Mouse (Mus musculus) erythroblast, adult 5-6 weeks (primary cell): ENCODE measurements around the gene Sgk2. TPM values are rescaled to one million over a fixed set of nuclear protein-coding genes. Genes with fewer than 3 reads are reported as not detected.
A peak's percentile ranks its signal among the peaks of the same experiment; 100 is the strongest.

Experiments used
- ATAC-seq: replicated peaks from 2 replicates; pipeline ENCODE4 v1.8.0; 2016; ENCODE audit warnings: moderate number of reproducible peaks, mild to moderate bottlenecking, moderate TSS enrichment, inconsistent platforms; ENCODE audit not compliant: poor library complexity, low FRiP score, severe bottlenecking
- total RNA-seq, 2 experiments: library from RNA; stranded (forward) in 1 of 2; stranded (reverse) in 1 of 2; fragments of 150-400 nt in 1 of 2; fragments of 200-764, 138-1000 nt in 1 of 2; gene quantifications; 2 replicates each; pipeline versions ENCODE4 v1.2.3 to v1.2.4; 2015 to 2017; ENCODE audit warnings: low replicate concordance in 2 of 2

The Sgk2 gene
- total RNA-seq, 2 experiments from 2014 or later = not detected

- ATAC-seq = no peak
Observed at GRCm38 (mm10) chr2:162988235-162988634, 1.1 kb downstream of the Sgk2 start.

GRCm38 (mm10) chr2:162991394-162992083 is 4.4 kb downstream of the Sgk2 start:
- ATAC-seq = no peak

- ATAC-seq = no peak
Observed at GRCm38 (mm10) chr2:162992084-162992437, 4.9 kb downstream of the Sgk2 start.

- no peak for ATAC-seq
Observed at GRCm38 (mm10) chr2:162993881-162994616, 6.9 kb downstream of the Sgk2 start.

- ATAC-seq = peak; percentile 66; the same call in 1 of the 2 replicates
Observed at GRCm38 (mm10) chr2:162998528-162999230, 11.5 kb downstream of the Sgk2 start.

- ATAC-seq = peak; percentile 50; the same call in 1 of the 2 replicates
Observed at GRCm38 (mm10) chr2:162999744-163000143, 12.6 kb downstream of the Sgk2 start.

GRCm38 (mm10) chr2:163001071-163001470 is 13.9 kb downstream of the Sgk2 start:
- no peak for ATAC-seq

- no peak for ATAC-seq
Observed at GRCm38 (mm10) chr2:163007299-163007698, 20.2 kb downstream of the Sgk2 start.

- ATAC-seq = peak; percentile 98
Observed at GRCm38 (mm10) chr2:163016916-163017743, 30.0 kb downstream of the Sgk2 start, which contains the start of gene Ift52. Ift52 (plus strand) TSS chr2:163017354.

- no peak for ATAC-seq
Observed at GRCm38 (mm10) chr2:163031289-163031688, 44.2 kb downstream of the Sgk2 start.

GRCm38 (mm10) chr2:163031757-163032156 is 44.6 kb downstream of the Sgk2 start:
- ATAC-seq = no peak

GRCm38 (mm10) chr2:163032622-163033021 is 45.5 kb downstream of the Sgk2 start:
- no peak for ATAC-seq

- ATAC-seq = no peak
Observed at GRCm38 (mm10) chr2:163039940-163040339, 52.8 kb downstream of the Sgk2 start.

GRCm38 (mm10) chr2:163048125-163048524 is 61.0 kb downstream of the Sgk2 start:
- peak; percentile 86 for ATAC-seq

- ATAC-seq = no peak
Observed at GRCm38 (mm10) chr2:163049116-163049515, 62.0 kb downstream of the Sgk2 start.

- no peak for ATAC-seq
Observed at GRCm38 (mm10) chr2:163051691-163052090, 64.6 kb downstream of the Sgk2 start.

GRCm38 (mm10) chr2:163052101-163052500 is 65.0 kb downstream of the Sgk2 start:
- no peak for ATAC-seq

GRCm38 (mm10) chr2:163052826-163053225 is 65.7 kb downstream of the Sgk2 start:
- no peak for ATAC-seq

- ATAC-seq = peak; percentile 95
Observed at GRCm38 (mm10) chr2:163054335-163054840, 67.3 kb downstream of the Sgk2 start, which contains the start of gene Mybl2. Mybl2 (plus strand) TSS chr2:163054687.
